Mouse (Mus musculus) neural tube, embryonic 14.5 days (tissue): Measurements from ENCODE around the gene Gm49373. TPM values are rescaled to one million over a fixed set of nuclear protein-coding genes. Genes with fewer than 3 reads are reported as not detected.

ENCODE experiments used
- ATAC-seq: fragments of 200-750 bp; cut with Nextera tagmentation; 2 replicates; pipeline ENCODE4 v1.8.0; 2017; ENCODE audit warnings: low read depth, mild to moderate bottlenecking, moderate TSS enrichment, moderate library complexity
- H3K27ac ChIP-seq: fragments of 300-500 bp; sonication (generic); 2 replicates; pipeline ENCODE4 v1.5.1; 2014; ENCODE audit warnings: low read depth, mild to moderate bottlenecking, control low read depth, low read length, moderate library complexity, mixed read lengths
- H3K27me3 ChIP-seq: fragments of 300-500 bp; sonication (generic); 2 replicates; pipeline ENCODE4 v1.6.1; 2014; ENCODE audit warnings: low read length; ENCODE audit not compliant: control insufficient read depth, insufficient read depth
- H3K36me3 ChIP-seq: fragments of 300-500 bp; sonication (generic); 2 replicates; pipeline ENCODE4 v1.6.1; 2014; ENCODE audit warnings: low read length, mixed read lengths; ENCODE audit not compliant: control insufficient read depth, insufficient read depth
- H3K4me1 ChIP-seq: fragments of 300-500 bp; sonication (generic); 2 replicates; pipeline ENCODE4 v1.6.1; 2014; ENCODE audit warnings: low read length; ENCODE audit not compliant: control insufficient read depth, insufficient read depth
- H3K4me2 ChIP-seq: fragments of 300-500 bp; sonication (generic); 2 replicates; pipeline ENCODE4 v1.6.1; 2014; ENCODE audit warnings: mild to moderate bottlenecking, low read depth, low read length, control low read depth
- H3K4me3 ChIP-seq: fragments of 300-500 bp; sonication (generic); 2 replicates; pipeline ENCODE4 v1.5.1; 2014; ENCODE audit warnings: low read depth, low read length, control low read depth, mixed read lengths
- H3K9ac ChIP-seq: fragments of 300-500 bp; sonication (generic); replicated peaks from 2 replicates; pipeline ENCODE4 v1.6.1; 2014; ENCODE audit warnings: low read depth, mild to moderate bottlenecking, control low read depth, low read length, mixed read lengths
- H3K9me3 ChIP-seq: fragments of 300-500 bp; sonication (generic); 2 replicates; pipeline ENCODE4 v1.6.1; 2016; ENCODE audit warnings: low read length; ENCODE audit not compliant: control insufficient read depth
- WGBS: fragments of 180-500 bp; shearing (Covaris S2); extraction: QIAGEN DNeasy Blood & Tissue Kit; methylation state at CpG from one replicate; pipeline ENCODE4 v1.1.7; 2014; 5-methylcytosine and 5-hydroxymethylcytosine counted together
- polyA plus RNA-seq: library from polyadenylated mRNA; unstranded; fragments of >200 nt; fragmentation: Nextera tagmentation; extraction: Ambion mirVana; gene quantifications from 2 replicates; pipeline ENCODE4 v1.2.1, GENCODE M21; 2014

Gm49373 gene
- polyA plus RNA-seq, 1 experiment from 2014 or later, result 1.7 TPM

- Histone ChIP-seq H3K4me1 (peaks cover 16% of the 10 kb centered on the region), H3K9ac (no peak overlapping the region), H3K4me3 (no peak overlapping the region), H3K4me2 (no peak overlapping the region), H3K36me3 (no peaks in the 10 kb centered on the region), H3K27ac (no peak overlapping the region), H3K27me3 (peaks cover 31% of the 10 kb centered on the region), H3K9me3 (no peaks in the 10 kb centered on the region)
- ATAC-seq, result no peak
- 35% methylated on average over 8 of the region's 8 CpGs for WGBS
Measured at GRCm38 (mm10) chr9:21027774-21028290, 45.1 kb downstream of the Gm49373 start.

- Histone ChIP-seq H3K4me2 (no peak overlapping the region), H3K9me3 (no peaks in the 10 kb centered on the region), H3K9ac (no peak overlapping the region), H3K4me3 (no peak overlapping the region), H3K36me3 (no peaks in the 10 kb centered on the region), H3K4me1 (peaks cover 10% of the 10 kb centered on the region; the same call in 1 of the 2 replicates), H3K27ac (no peak overlapping the region), H3K27me3 (peaks cover 22% of the 10 kb centered on the region)
- WGBS, result 83% methylated on average over 12 of the region's 12 CpGs
- ATAC-seq, result no peak
Measured at GRCm38 (mm10) chr9:21026849-21027248, 46.0 kb downstream of the Gm49373 start.

GRCm38 (mm10) chr9:21025258-21025810 lies 47.6 kb downstream of the Gm49373 start:
- Histone ChIP-seq H3K4me1 (0 out of 2 replicates have a peak, but pooled peaks cover 3% of the 10 kb centered on the region), H3K36me3 (no peaks in the 10 kb centered on the region), H3K4me3 (no peak overlapping the region), H3K27me3 (peaks cover 18% of the 10 kb centered on the region), H3K4me2 (no peak overlapping the region), H3K9me3 (no peaks in the 10 kb centered on the region), H3K9ac (no peak overlapping the region), H3K27ac (no peak overlapping the region)
- ATAC-seq, result no peak
- 66% methylated on average over 19 of the region's 19 CpGs for WGBS

- H3K9ac ChIP-seq, result no peak overlapping the region
- 71% methylated on average over 1 of the region's 1 CpGs for WGBS
- H3K27ac ChIP-seq, result no peak overlapping the region
- H3K36me3 ChIP-seq, result no peaks in the 10 kb centered on the region
- no peak overlapping the region for H3K4me3 ChIP-seq
- no peaks in the 10 kb centered on the region for H3K9me3 ChIP-seq
- no peaks in the 10 kb centered on the region for H3K4me1 ChIP-seq
- no peak overlapping the region for H3K4me2 ChIP-seq
- ATAC-seq, result no peak
- H3K27me3 ChIP-seq, result peaks cover 6% of the 10 kb centered on the region
Measured at GRCm38 (mm10) chr9:21022726-21023125, 50.2 kb downstream of the Gm49373 start.

- no peak overlapping the region for H3K27ac ChIP-seq
- WGBS, result 65% methylated on average over 6 of the region's 6 CpGs
- ATAC-seq, result no peak
- H3K4me3 ChIP-seq, result no peak overlapping the region
- H3K4me1 ChIP-seq, result no peaks in the 10 kb centered on the region
- H3K9ac ChIP-seq, result no peak overlapping the region
- H3K36me3 ChIP-seq, result no peaks in the 10 kb centered on the region
- H3K4me2 ChIP-seq, result no peak overlapping the region
- H3K27me3 ChIP-seq, result peaks cover 10% of the 10 kb centered on the region
- no peaks in the 10 kb centered on the region for H3K9me3 ChIP-seq
Measured at GRCm38 (mm10) chr9:21022288-21022687, 50.6 kb downstream of the Gm49373 start.

GRCm38 (mm10) chr9:21021363-21021762 lies 51.5 kb downstream of the Gm49373 start:
- no peak for ATAC-seq

GRCm38 (mm10) chr9:21018600-21018999 lies 54.3 kb downstream of the Gm49373 start:
- ATAC-seq, result no peak
- no peak overlapping the region for H3K27ac ChIP-seq
- 62% methylated on average over 2 of the region's 2 CpGs for WGBS
- H3K9me3 ChIP-seq, result no peaks in the 10 kb centered on the region
- peaks cover 28% of the 10 kb centered on the region for H3K27me3 ChIP-seq
- no peak overlapping the region for H3K4me3 ChIP-seq
- no peaks in the 10 kb centered on the region for H3K4me1 ChIP-seq
- no peaks in the 10 kb centered on the region for H3K36me3 ChIP-seq
- no peak overlapping the region for H3K4me2 ChIP-seq
- H3K9ac ChIP-seq, result no peak overlapping the region

More at GRCm38 (mm10) chr9:21021363-21021762, 51.5 kb downstream of the Gm49373 start:
- Histone ChIP-seq H3K4me3 (no peak overlapping the region), H3K4me2 (no peak overlapping the region), H3K36me3 (no peaks in the 10 kb centered on the region), H3K9ac (no peak overlapping the region), H3K4me1 (no peaks in the 10 kb centered on the region), H3K27me3 (peaks cover 16% of the 10 kb centered on the region), H3K9me3 (no peaks in the 10 kb centered on the region), H3K27ac (no peak overlapping the region)
- WGBS, result 81% methylated on average over 3 of the region's 3 CpGs

- Histone ChIP-seq H3K27me3 (peaks cover 28% of the 10 kb centered on the region), H3K4me2 (no peak overlapping the region), H3K9me3 (no peaks in the 10 kb centered on the region), H3K27ac (no peak overlapping the region), H3K9ac (no peak overlapping the region), H3K4me1 (no peaks in the 10 kb centered on the region), H3K36me3 (no peaks in the 10 kb centered on the region), H3K4me3 (no peak overlapping the region)
- 31% methylated on average over 4 of the region's 4 CpGs for WGBS
- ATAC-seq, result no peak
Measured at GRCm38 (mm10) chr9:21017177-21017575, 55.7 kb downstream of the Gm49373 start.

GRCm38 (mm10) chr9:21016331-21017176 lies 56.3 kb downstream of the Gm49373 start:
- Histone ChIP-seq H3K27me3 (peaks cover 28% of the 10 kb centered on the region), H3K4me1 (no peaks in the 10 kb centered on the region), H3K4me3 (no peak overlapping the region), H3K4me2 (no peak overlapping the region), H3K9ac (no peak overlapping the region), H3K27ac (no peak overlapping the region), H3K9me3 (no peaks in the 10 kb centered on the region), H3K36me3 (no peaks in the 10 kb centered on the region)
- ATAC-seq, result no peak
- 8% methylated on average over 17 of the region's 17 CpGs for WGBS
